33 mouse cellular contexts compared by ENCODE assay signal in genomic region chr5:20231908-20232307, GRCm38 (mm10).
"Had no signal": no experiment of that assay in that cellular context is flagged by ENCODE, and none has a peak within 500 bp of the region (broad histone marks: within the 10 kb centered on the region; RNA-seq: fewer than 3 reads in every experiment).

No protein-coding gene starts in this region.

- DNase-seq: heart, postnatal 10 days; heart, postnatal 14 days; heart, postnatal 36 days; heart, postnatal 4 days; kidney, adult 11 months; kidney, adult 18-20 months; kidney, adult 2 months; kidney, adult 8-10 months; kidney, adult 9 months; kidney, postnatal 10 days; kidney, postnatal 14 days; kidney, postnatal 25 days; kidney, postnatal 36 days; kidney, postnatal 4 days; layer of hippocampus, adult 9-11 months; layer of hippocampus, postnatal 36 days had no signal

- H3K27ac ChIP-seq: heart, embryonic 10.5 days; heart, embryonic 13.5 days; heart, embryonic 15.5 days; hindbrain, embryonic 10.5 days; hindbrain, embryonic 12.5 days; hindbrain, embryonic 13.5 days; hindbrain, embryonic 14.5 days; hindbrain, embryonic 15.5 days; hindbrain, postnatal 0 days; intestine, embryonic 15.5 days; kidney, embryonic 15.5 days; kidney, postnatal 0 days had no signal

- H3K4me3 ChIP-seq: heart, embryonic 10.5 days; heart, embryonic 12.5 days; heart, embryonic 13.5 days; heart, embryonic 15.5 days; hindbrain, embryonic 10.5 days; hindbrain, embryonic 12.5 days; hindbrain, embryonic 13.5 days; hindbrain, embryonic 15.5 days; intestine, embryonic 15.5 days; kidney, embryonic 15.5 days had no signal

- ATAC-seq: hindbrain, embryonic 16.5 days; hindbrain, postnatal 0 days; inflammation-experienced regulatory T-cells, adult 6 months; intestine, embryonic 15.5 days; intestine, embryonic 16.5 days; intestine, postnatal 0 days had no signal
